Mouse (Mus musculus): ENCODE data around the gene Gtf2f2. TPM values are rescaled to one million over a fixed set of nuclear protein-coding genes. Genes with fewer than 3 reads are reported as not detected.
"Not testable (repeated sequence)": the region's sequence is repeated elsewhere in the genome, so short reads cannot be mapped to it uniquely, and the experiment has no call there.

The Gtf2f2 gene
- total RNA-seq, 2 experiments from 2014 or later, result 19.1 to 19.5 TPM

GRCm38 (mm10) chr14:75868028-75868427 lies 142.6 kb downstream of the Gtf2f2 start:
- not testable (repeated sequence) for DNase-seq (ENCODE audit: low spot score in 2 of 2)

DNA sequence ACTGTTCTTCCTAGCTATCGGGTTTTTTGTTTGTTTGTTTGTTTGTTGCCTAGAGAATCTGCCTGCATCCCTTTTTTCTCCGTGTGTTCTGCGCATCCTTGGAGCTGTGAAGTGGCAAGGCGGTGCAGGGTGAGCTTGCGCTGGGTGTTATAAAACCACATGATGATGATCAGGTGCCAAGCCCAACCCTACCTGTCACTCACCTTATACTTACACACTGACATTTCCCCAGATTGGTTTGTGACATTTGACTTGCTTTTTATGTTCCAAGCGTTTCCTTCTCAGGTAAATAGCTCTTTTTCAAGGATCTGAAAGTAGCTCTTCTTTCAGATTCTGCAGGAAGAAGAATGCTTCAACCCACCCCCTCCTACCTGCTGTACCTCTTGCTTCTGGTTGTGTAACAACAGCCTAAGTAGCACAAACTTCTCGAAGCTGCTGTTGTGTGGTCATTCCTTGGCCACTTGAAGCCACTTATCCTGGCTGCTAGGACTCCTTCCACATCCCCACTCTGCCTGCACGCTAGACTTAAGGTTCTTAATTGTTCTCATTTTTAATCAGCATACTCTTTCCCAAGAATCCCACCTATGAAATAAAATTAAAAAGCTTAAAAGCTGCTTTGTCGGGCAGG lies 143.8 kb downstream of the Gtf2f2 start:
- DNase-seq (ENCODE audit: low spot score in 2 of 2), result no peak

DNA sequence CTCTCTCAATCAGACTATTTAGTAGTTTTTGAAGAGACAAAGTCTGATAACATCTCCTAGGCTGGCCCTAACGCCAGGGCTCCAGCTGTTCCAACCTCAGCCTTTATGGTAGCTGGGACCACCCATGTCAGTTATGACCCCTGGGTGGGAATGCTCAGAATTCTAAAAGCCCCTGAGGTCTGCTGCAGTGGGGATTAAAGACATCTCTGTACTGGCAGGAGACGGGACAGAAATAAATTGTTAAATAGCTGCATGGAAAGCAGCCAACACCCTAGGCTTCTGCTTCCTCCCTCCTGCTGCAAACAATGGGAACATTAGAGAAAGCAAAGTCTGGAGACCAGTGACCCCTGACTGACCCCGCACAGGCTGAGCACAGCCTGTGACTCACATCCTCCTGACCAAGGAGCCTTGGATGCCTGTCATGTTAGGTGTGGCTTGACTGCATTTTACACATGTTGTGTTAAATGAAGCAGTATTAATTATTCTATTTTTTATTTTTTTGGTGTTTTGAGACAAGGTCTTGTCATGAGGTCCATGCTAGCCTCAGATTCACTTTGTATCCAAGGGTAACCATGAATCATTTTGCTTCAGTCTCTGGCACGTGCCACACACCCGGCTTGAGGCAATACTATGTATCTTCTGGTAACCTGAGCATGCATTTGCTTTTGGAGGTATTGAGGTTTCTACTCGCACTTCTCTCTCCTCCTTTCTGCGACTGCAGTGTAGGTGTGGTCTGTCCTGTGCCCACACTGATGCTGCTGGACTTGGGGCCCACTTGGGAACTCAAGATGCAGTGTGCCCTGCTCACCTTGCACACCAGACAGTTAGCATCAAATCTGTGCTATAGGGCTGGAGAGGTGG lies 146.9 kb downstream of the Gtf2f2 start:
- peak; percentile 31 to 70 for DNase-seq (ENCODE audit: low spot score in 2 of 2)

GRCm38 (mm10) chr14:75862701-75863100 lies 148.0 kb downstream of the Gtf2f2 start:
- no peak for DNase-seq (ENCODE audit: low spot score in 2 of 2)

DNA sequence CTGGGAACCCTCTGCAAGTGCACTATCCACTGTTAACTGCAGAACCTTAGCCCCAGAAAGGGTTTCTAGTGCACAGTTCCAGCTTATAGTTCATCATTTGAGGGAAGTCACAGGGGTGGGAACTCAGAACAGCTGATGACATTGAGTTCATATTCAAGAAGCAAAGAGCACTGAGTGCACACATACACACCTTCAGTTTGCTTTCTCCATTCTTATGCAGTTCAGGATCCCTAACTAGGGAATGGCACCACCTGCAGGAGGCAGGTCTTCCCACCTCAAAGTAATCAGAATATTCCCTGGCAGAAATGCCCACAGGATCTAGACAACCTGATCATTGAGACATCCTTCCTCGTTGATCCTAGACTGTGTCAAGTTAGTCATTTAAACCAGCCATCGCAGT lies 151.0 kb downstream of the Gtf2f2 start:
- DNase-seq (ENCODE audit: low spot score in 2 of 2), result no peak

DNA sequence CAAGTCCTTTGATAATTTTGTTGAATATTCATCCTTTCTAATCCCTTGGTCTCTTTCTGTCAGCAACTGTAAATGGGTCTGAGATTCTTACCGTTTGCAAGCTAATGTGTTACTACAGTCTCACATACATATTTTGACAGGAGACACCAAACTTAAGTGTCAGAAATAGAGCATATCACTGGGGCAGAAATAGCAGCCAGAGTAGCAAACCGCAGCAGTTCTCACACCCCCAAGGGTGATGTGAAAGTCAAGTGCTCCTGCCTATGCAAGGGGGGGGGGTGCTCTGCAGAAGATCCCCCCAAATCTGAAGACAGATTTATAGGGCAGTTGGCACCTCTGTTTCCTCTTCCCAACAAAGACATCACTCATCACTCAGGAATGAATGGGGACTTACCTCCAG lies 152.5 kb downstream of the Gtf2f2 start:
- no peak for DNase-seq (ENCODE audit: low spot score in 2 of 2)

GRCm38 (mm10) chr14:75855263-75855992 lies 155.2 kb downstream of the Gtf2f2 start:
- no peak for DNase-seq (ENCODE audit: low spot score in 2 of 2)

DNA sequence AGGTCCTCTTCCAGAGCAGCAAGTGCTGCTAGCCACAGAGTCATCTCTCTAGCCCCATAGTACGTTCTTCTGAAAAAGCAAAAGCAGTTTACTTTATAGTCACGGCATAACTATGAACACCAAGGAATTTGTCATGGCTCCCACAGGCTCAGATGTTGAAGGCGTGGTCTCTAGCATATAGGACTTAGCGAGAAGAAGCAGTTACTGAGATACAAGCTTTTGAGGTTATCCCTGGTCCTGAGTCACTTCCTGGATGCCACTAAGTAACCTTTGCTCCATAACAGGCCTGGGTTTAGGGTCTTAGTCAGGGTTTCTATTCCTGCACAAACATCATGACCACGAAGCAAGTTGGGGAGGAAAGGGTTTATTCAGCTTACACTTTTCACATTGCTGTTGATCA lies 158.6 kb downstream of the Gtf2f2 start:
- no peak for DNase-seq (ENCODE audit: low spot score in 2 of 2)

GRCm38 (mm10) chr14:75850819-75851218 lies 159.8 kb downstream of the Gtf2f2 start:
- DNase-seq (ENCODE audit: low spot score in 2 of 2), result no peak

DNA sequence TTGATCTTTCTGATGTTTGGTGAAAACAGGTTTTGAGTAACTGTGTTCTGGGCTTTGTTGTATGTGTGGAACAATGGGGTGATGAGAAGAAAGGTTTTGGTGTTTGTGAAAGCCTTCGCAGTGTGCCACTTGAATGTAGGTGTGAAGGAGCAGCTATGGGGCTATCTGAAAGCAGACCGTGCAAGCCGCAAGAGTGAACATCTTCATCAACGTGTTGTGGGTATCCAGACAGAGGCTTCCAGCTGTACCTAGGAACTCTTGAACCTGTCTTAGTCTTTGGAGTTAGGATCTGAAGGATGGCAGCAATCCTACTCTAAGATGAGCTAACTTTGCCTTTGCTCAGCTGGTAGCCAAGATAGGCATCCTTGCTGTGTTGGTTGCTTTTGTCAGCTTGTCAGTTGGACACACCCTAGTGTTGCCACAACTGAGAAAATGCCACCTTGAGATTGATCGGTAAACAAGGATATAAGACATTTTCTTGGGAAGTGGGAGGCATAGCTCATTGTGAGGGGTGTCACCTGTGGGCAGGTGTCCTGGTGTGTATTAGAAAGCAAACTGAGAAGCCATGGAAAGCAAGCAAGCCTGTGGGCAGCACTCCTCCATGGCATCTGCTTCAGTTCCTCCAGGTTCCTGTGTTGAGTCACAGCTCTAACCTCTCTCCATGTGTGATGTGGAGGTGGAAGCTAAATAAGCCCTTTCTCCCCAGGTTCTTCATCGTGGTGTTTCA lies 160.7 kb downstream of the Gtf2f2 start:
- no peak for DNase-seq (ENCODE audit: low spot score in 2 of 2)

GRCm38 (mm10) chr14:75849236-75849635 lies 161.4 kb downstream of the Gtf2f2 start:
- no peak for DNase-seq (ENCODE audit: low spot score in 2 of 2)

DNA sequence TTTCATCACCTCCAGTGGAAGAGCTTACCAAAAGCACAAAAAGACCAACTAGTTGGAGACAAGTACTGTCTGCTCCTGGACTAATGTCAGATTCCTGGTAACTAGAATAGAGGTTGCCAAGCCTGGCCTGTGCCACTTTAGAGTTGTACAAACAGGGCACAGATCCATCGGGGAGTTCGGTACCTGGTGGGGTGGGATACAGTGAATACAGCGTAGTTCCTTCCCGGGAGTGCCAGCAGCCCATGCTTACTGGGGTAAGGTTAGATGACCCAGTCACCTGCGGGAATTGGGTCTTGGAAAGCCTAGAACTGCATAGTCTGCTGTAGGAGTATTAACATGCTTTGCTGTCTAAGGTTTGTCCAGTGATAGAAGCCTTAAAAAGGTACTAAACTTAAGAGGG lies 162.2 kb downstream of the Gtf2f2 start:
- DNase-seq (ENCODE audit: low spot score in 2 of 2), result no peak

GRCm38 (mm10) chr14:75847669-75848068 lies 163.0 kb downstream of the Gtf2f2 start:
- DNase-seq (ENCODE audit: low spot score in 2 of 2), result no peak

Other genes with a start within 250 kb of the Gtf2f2 start
- 10 to 100 TPM in 1 of 2 experiments, 1 to 10 TPM in 1; 9.4 to 11.0 TPM for gene Slc25a30, start 223.8 kb downstream of the Gtf2f2 start, total RNA-seq (2021)
- gene Tpt1, start 165.8 kb downstream of the Gtf2f2 start, total RNA-seq (2021), result 1,000 to 10,000 TPM; 3,882 to 3,909 TPM
- gene Kctd4, start 55.9 kb downstream of the Gtf2f2 start, total RNA-seq (2021), result under 1 TPM; 0.12 to 0.18 TPM
- gene Gpalpp1, start 99.9 kb upstream of the Gtf2f2 start, total RNA-seq (2021), result 10 to 100 TPM in 1 of 2 experiments, 1 to 10 TPM in 1; 9.0 to 10.4 TPM
- 1 to 10 TPM; 6.3 TPM for gene Nufip1, start 100.0 kb upstream of the Gtf2f2 start, total RNA-seq (2021)